Mouse (Mus musculus) heart, postnatal 0 days (tissue): ENCODE data around the gene Baiap2. TPM values are rescaled to one million over a fixed set of nuclear protein-coding genes. Genes with fewer than 3 reads are reported as not detected.

ENCODE experiments used
- ATAC-seq: fragments of 200-750 bp; cut with Nextera tagmentation; 2 replicates; pipeline ENCODE4 v1.8.0; 2017; ENCODE audit warnings: low read depth, moderate number of reproducible peaks, moderate library complexity; ENCODE audit not compliant: insufficient read depth
- DNase-seq: peaks from one replicate; pipeline ENCODE4 v3.0.0-alpha.2; 2016; ENCODE audit warnings: low spot score
- H3K27ac ChIP-seq: fragments of 300-500 bp; sonication (generic); 2 replicates; pipeline ENCODE4 v1.5.1; 2014; ENCODE audit warnings: low read depth, mild to moderate bottlenecking
- H3K27me3 ChIP-seq: fragments of 300-500 bp; sonication (generic); 2 replicates; pipeline ENCODE4 v1.6.1; 2014; ENCODE audit warnings: low read length, mixed read lengths; ENCODE audit not compliant: control insufficient read depth, insufficient read depth
- H3K36me3 ChIP-seq: fragments of 300-500 bp; sonication (generic); replicated peaks from 2 replicates; pipeline ENCODE4 v1.6.1; 2014; ENCODE audit warnings: low read length, mixed read lengths; ENCODE audit not compliant: control insufficient read depth, insufficient read depth
- H3K4me1 ChIP-seq: fragments of 300-500 bp; sonication (generic); 2 replicates; pipeline ENCODE4 v1.6.1; 2014; ENCODE audit warnings: antibody characterized with exemption; ENCODE audit not compliant: control insufficient read depth, insufficient read depth
- H3K4me2 ChIP-seq: fragments of 300-500 bp; sonication (generic); 2 replicates; pipeline ENCODE4 v1.6.1; 2014; ENCODE audit warnings: low read depth, mild to moderate bottlenecking, low read length, moderate library complexity
- H3K4me3 ChIP-seq: fragments of 300-500 bp; sonication (generic); 2 replicates; pipeline ENCODE4 v1.5.1; 2014; ENCODE audit warnings: low read depth, low read length
- H3K9ac ChIP-seq: fragments of 300-500 bp; sonication (generic); replicated peaks from 2 replicates; pipeline ENCODE4 v1.6.1; 2014; ENCODE audit warnings: low read depth, low read length, mixed read lengths
- H3K9me3 ChIP-seq: fragments of 300-500 bp; sonication (generic); replicated peaks from 2 replicates; pipeline ENCODE4 v1.6.1; 2016; ENCODE audit warnings: low read length; ENCODE audit not compliant: control insufficient read depth
- CTCF ChIP-seq: IDR thresholded peaks from 2 replicates; pipeline ENCODE4 v1.5.1; 2016; ENCODE audit warnings: antibody characterized with exemption, control low read depth, low read depth
- EP300 ChIP-seq: IDR thresholded peaks from 2 replicates; pipeline ENCODE4 v1.6.1; 2016; ENCODE audit warnings: antibody characterized with exemption, low read depth
- WGBS: fragments of 180-500 bp; shearing (Covaris S2); extraction: QIAGEN DNeasy Blood & Tissue Kit; methylation state at CpG from one replicate; pipeline ENCODE4 v1.1.7; 2014; 5-methylcytosine and 5-hydroxymethylcytosine counted together
- polyA plus RNA-seq: library from polyadenylated mRNA; unstranded; fragments of >200 nt; fragmentation: Nextera tagmentation; extraction: Ambion mirVana; gene quantifications from 2 replicates; pipeline ENCODE4 v1.2.1, GENCODE M21; 2015
- total RNA-seq: library from RNA; depleted of rRNA; stranded (reverse); fragments of >200 nt; gene quantifications from 2 replicates; pipeline ENCODE4 v1.2.3, GENCODE M21; 2014; ENCODE audit warnings: low replicate concordance

The Baiap2 gene
- total and polyA plus RNA-seq, 2 experiments from 2014 or later: 8.2 to 22.0 TPM

DNA sequence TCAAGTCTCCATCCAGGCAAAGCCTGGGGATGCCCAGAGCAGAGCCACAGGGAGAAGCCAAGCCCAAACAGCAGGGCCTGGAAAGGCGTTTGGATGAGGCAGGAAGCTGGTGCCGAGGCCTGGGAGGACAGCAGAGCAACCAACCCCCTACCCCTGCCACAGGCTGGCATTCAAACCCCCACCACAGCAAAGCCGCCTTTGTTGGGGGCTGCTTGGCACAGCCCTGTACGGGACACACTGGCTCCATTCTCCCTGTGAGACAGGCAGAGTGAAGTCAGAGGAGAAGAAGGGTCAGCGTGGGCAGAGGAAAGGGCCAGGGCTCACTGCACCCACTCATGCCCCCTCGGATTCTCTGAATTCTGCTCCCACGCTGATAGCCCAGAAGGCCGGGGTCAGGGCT, 74.4 kb downstream of the Baiap2 start:
- Histone ChIP-seq H3K27ac (no peak overlapping the region), H3K27me3 (no peaks in the 10 kb centered on the region), H3K36me3 (no peaks in the 10 kb centered on the region), H3K4me1 (peaks cover 4% of the 10 kb centered on the region; the same call in 1 of the 2 replicates), H3K9me3 (no peaks in the 10 kb centered on the region), H3K9ac (no peak overlapping the region), H3K4me2 (no peak overlapping the region), H3K4me3 (no peak overlapping the region)
- TF ChIP-seq EP300 (no peak), CTCF (no peak)
- no peak for DNase-seq
- 81% methylated on average over 8 of the region's 8 CpGs for WGBS
- no peak for ATAC-seq

DNA sequence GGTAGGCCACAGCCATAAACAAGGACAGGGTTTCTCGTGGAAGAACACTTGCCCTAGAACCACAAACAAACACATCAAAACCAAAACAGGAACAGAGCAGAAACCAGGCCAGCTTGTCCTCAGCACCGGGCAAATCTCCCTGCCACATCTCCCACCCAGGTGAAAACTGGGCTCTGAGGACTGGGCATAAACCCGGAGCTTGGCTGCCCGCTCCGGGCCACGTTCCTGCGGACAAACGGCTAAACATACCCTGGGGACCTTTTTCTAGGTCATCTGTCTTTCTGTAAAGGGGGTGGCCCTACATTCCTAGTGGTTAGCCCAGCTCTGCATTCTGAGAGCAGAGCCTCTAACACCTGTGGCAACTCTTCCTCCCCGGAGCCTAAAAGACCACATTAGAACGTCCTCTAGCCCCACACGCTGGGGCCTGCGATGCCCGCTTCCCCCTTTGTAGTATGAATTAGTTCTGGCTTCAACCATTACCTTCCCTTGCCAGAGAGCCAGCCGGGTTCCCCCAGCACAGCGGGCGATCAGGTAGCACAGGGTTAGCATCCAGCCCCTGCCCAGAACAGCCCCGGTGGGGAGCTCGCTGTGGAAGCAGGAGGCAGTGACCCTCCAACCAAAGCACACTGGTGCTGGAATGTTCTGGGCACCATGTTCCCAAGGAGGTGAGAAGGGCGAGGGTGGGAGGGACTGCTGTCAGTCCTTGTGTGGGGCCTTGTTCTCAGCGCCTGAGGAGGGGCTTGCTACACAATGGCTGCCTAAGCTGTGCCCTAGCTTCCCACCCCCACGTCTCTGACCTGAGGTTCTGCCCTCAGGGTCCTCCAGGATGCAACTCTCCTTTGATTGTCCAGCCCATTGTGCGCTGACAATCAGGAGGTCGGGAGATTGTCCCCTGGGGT, 77.2 kb downstream of the Baiap2 start:
- peaks cover 4% of the 10 kb centered on the region; the same call in 1 of the 2 replicates for H3K4me1 ChIP-seq
- TF ChIP-seq EP300: no peak
- TF ChIP-seq CTCF: no peak
- no peaks in the 10 kb centered on the region for H3K36me3 ChIP-seq
- H3K27me3 ChIP-seq: no peaks in the 10 kb centered on the region
- H3K9me3 ChIP-seq: no peaks in the 10 kb centered on the region
- no peak overlapping the region for H3K4me2 ChIP-seq
- WGBS: 77% methylated on average over 23 of the region's 23 CpGs
- no peak overlapping the region for H3K4me3 ChIP-seq
- ATAC-seq: no peak
- no peak overlapping the region for H3K9ac ChIP-seq
- DNase-seq: no peak
- no peak overlapping the region for H3K27ac ChIP-seq

DNA sequence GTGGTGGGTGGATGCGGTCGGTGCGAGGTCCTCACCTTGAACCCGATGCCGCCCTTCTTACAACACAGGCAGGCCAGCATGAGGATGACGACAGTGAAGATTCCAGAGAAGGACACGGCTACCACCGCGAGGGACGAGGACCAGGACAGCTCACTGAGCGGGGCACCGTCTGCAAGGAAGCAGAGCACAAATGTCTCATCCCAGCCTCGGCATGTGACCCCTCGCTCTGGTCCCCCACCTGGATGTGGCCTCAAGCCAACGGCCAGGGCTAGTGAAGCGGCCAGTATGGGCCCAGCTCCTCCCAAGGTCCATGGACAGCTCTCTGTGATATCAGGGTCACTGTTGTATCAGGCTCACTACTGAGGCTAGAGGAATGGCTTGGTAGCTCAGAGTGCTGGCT, 78.8 kb downstream of the Baiap2 start:
- ATAC-seq: no peak
- no peak for DNase-seq
- Histone ChIP-seq H3K27ac (no peak overlapping the region), H3K4me2 (no peak overlapping the region), H3K9ac (no peak overlapping the region), H3K4me3 (no peak overlapping the region), H3K4me1 (no peaks in the 10 kb centered on the region), H3K36me3 (no peaks in the 10 kb centered on the region), H3K9me3 (no peaks in the 10 kb centered on the region), H3K27me3 (no peaks in the 10 kb centered on the region)
- 89% methylated on average over 16 of the region's 16 CpGs for WGBS
- TF ChIP-seq CTCF (no peak), EP300 (no peak)

DNA sequence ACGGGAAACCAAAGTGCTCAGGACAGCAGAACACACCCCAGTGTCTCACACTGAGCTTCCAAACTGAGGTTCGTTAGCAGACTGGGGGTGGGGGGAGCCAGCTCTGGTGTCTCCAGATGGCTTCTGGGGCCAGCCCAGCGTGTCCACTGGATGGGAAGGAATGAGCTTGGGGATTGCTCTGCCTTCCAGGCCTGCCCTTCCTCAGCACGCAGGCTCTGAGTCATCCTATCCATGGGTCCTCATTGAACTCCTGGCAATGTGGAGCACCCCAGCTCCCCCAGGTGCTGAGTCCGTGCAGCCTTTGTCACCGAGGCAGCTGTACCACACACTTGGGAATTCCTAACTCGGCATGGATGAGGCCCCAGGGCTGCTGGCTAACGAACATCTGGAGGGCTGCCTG, 79.7 kb downstream of the Baiap2 start:
- Histone ChIP-seq H3K9ac (no peak overlapping the region), H3K36me3 (no peaks in the 10 kb centered on the region), H3K4me3 (no peak overlapping the region), H3K9me3 (no peaks in the 10 kb centered on the region), H3K4me2 (no peak overlapping the region), H3K4me1 (no peaks in the 10 kb centered on the region), H3K27me3 (no peaks in the 10 kb centered on the region), H3K27ac (no peak overlapping the region)
- ATAC-seq: no peak
- TF ChIP-seq EP300 (no peak), CTCF (no peak)
- 60% methylated on average over 8 of the region's 8 CpGs for WGBS
- no peak for DNase-seq

DNA sequence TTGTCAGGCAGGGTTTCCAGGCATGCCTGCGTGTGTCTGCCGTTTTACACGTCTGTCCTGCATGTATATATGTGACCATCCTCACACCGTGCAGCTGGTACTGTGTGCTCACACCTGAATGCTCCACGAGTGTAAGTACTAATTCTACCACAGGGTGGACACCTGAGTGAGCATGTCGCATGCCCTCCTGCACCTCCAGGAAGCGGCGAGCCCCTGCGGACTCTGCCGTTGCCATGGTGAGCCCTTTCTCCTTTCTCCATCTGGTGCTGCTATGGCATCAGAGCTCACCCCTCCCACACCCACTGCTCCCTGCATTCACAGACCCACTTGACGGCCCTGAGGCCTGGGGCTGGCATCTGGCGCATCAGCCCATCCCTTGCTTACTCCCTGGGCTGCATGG, 80.3 kb downstream of the Baiap2 start:
- ATAC-seq: no peak
- no peaks in the 10 kb centered on the region for H3K36me3 ChIP-seq
- H3K27me3 ChIP-seq: no peaks in the 10 kb centered on the region
- TF ChIP-seq EP300 (no peak), CTCF (no peak)
- no peak overlapping the region for H3K9ac ChIP-seq
- 74% methylated on average over 12 of the region's 12 CpGs for WGBS
- H3K27ac ChIP-seq: no peak overlapping the region
- H3K4me3 ChIP-seq: no peak overlapping the region
- no peak for DNase-seq
- H3K4me2 ChIP-seq: no peak overlapping the region
- H3K4me1 ChIP-seq: no peaks in the 10 kb centered on the region
- H3K9me3 ChIP-seq: no peaks in the 10 kb centered on the region
